Mouse (Mus musculus) urinary bladder, postnatal 25 days (tissue): ENCODE results near the gene Mptx2.
"Not testable (repeated sequence)": the region's sequence is repeated elsewhere in the genome, so short reads cannot be mapped to it uniquely, and the experiment has no call there.

Experiments
- DNase-seq: peaks from one replicate; pipeline ENCODE4 v3.0.0; 2022; ENCODE audit warnings: low spot score

Gene Mptx2

GRCm38 (mm10) chr1:173277677-173278076, at the start of gene Mptx2:
TSS of gene Mptx2 (minus strand) at chr1:173277777.
- DNase-seq = no peak

GRCm38 (mm10) chr1:173326552-173326951, 49.0 kb upstream of the Mptx2 start:
- no peak for DNase-seq

- no peak for DNase-seq
Observed at GRCm38 (mm10) chr1:173325395-173325794, 47.8 kb upstream of the Mptx2 start.

GRCm38 (mm10) chr1:173324961-173325360, 47.4 kb upstream of the Mptx2 start:
- no peak for DNase-seq

GRCm38 (mm10) chr1:173323839-173324585, 46.4 kb upstream of the Mptx2 start:
- peak; percentile 33 for DNase-seq

- DNase-seq = no peak
Observed at GRCm38 (mm10) chr1:173322249-173322627, 44.7 kb upstream of the Mptx2 start.

GRCm38 (mm10) chr1:173321593-173322248, 44.1 kb upstream of the Mptx2 start:
- DNase-seq = no peak

- DNase-seq = no peak
Observed at GRCm38 (mm10) chr1:173317925-173318477, 40.4 kb upstream of the Mptx2 start.

- no peak for DNase-seq
Observed at GRCm38 (mm10) chr1:173315725-173316124, 38.1 kb upstream of the Mptx2 start.

GRCm38 (mm10) chr1:173313535-173314050, 36.0 kb upstream of the Mptx2 start:
- DNase-seq = not testable (repeated sequence)

GRCm38 (mm10) chr1:173302795-173303194, 25.2 kb upstream of the Mptx2 start:
- DNase-seq = not testable (repeated sequence)

- no peak for DNase-seq
Observed at GRCm38 (mm10) chr1:173265701-173266100, 11.9 kb downstream of the Mptx2 start, which contains the start of gene Olfr418. TSS of gene Olfr418 (plus strand) at chr1:173266001.

GRCm38 (mm10) chr1:173249888-173250287, 27.7 kb downstream of the Mptx2 start:
- no peak for DNase-seq

- DNase-seq = not testable (repeated sequence)
Observed at GRCm38 (mm10) chr1:173237004-173237403, 40.6 kb downstream of the Mptx2 start.

GRCm38 (mm10) chr1:173227081-173227480, 50.5 kb downstream of the Mptx2 start, which contains the start of gene Fcer1a:
TSS of gene Fcer1a (minus strand) at chr1:173227214.
- DNase-seq = no peak
